Mouse (Mus musculus) thymus, adult 2 months (tissue): ENCODE results near the gene Fam83g.

Experiments used
- CTCF ChIP-seq: fragments of 200-500 bp; IDR thresholded peaks from 2 replicates; pipeline ENCODE4 v1.5.1; 2012; ENCODE audit warnings: mild to moderate bottlenecking, control low read depth, low read length, moderate library complexity, borderline replicate concordance; ENCODE audit not compliant: control insufficient read depth, poor library complexity, insufficient read depth; ENCODE audit errors: extremely low read depth
- POLR2A ChIP-seq: fragments of 200-500 bp; IDR thresholded peaks from 2 replicates; pipeline ENCODE4 v1.6.1; 2012; ENCODE audit warnings: mild to moderate bottlenecking, low read length, control low read depth, moderate library complexity; ENCODE audit not compliant: control insufficient read depth, poor library complexity, insufficient read depth; ENCODE audit errors: extremely low read depth

GRCm38 (mm10) chr11:61687595-61687994 is 3.7 kb downstream of the Fam83g start:
- no peak for TF ChIP-seq CTCF
- no peak for TF ChIP-seq POLR2A
